Mouse (Mus musculus) thymus, postnatal 14 days (tissue): ENCODE measurements around the gene Nap1l1.
"Not testable (repeated sequence)": the region's sequence is repeated elsewhere in the genome, so short reads cannot be mapped to it uniquely, and the experiment has no call there.

ENCODE experiments used
- DNase-seq: peaks from one replicate; pipeline ENCODE4 v3.0.0; 2021

The Nap1l1 gene

DNA sequence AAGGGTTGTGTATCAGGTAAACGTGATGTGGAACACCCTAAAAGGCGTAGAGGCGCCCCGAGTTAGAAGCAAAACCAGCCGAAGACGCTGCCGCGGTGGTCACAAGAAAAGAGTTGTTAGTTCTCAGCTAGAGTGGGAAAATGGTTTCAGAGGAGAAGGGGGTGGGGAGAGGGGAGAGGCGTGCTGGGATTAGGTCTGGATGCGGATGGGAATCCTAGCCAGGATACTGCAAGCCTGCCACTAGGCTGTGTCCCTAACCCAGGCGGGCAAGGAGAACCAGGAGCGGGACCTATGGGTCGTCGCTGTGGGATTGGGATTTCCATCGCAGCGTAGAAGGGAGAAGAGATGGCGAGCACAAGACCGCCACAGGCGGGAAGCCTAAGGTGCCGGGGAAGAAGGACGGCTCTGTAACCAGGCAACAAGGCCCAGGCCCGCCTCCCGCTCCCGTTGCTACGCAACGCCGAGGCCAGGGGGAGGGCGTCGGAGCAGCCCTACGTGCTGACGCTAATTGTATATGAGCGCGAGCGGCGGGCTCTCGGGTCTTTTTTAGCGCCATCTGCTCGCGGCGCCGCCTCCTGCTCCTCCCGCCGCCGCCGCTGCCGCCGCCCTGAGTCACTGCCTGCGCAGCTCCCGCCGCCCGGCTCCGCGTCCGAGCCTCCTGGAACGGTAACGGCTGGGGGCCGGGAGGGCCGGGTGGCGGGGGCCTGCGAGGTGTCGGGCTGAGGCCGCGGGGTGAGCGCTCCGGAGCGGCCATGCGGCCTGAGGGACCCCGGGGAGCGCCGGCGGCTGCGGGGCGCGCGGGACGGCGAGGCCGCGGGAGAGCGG is at the start of gene Nap1l1:
TSS of gene Nap1l1 (plus strand) at position 538 of the 825 bp plus-strand sequence.
- DNase-seq: peak; percentile 99

DNA sequence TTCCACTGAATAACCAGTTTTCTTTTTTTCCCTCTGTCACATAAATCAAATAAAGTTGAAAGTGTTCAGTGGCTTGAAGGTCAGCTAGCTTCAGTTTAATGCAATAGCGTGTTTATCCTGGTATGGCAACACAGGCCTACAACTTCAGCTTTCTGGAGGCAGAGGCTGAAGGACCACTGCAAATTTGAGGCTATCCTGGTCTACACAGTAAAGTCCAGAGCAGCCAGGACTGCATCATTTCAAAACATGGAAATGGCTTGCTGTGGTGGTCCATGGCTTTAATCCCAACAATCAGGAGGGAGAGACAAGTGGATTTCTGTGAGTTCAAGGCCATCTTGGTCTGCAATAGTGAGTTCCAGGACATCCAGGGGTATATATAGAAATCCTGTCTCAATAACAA is 46.5 kb upstream of the Nap1l1 start:
- no peak for DNase-seq

DNA sequence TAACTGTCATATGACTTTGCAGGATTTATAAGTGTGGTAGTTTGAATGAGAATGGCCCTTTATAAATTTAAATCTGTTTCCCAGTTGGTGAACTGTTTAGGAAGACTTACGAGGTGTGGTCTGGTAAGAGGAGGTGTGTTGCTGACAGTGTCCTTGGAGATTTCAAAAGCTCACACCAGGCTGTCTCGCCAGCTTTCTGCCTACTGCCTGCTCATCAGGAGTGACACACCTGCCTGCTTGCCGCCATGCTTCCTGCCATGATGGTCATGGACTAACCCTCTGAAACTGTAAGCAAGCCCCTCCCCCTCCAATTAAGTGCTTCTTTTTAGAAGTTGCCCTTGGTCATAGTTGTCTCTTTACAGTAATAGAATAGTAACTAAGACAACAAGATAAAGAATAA is 39.5 kb upstream of the Nap1l1 start:
- DNase-seq: no peak

DNA sequence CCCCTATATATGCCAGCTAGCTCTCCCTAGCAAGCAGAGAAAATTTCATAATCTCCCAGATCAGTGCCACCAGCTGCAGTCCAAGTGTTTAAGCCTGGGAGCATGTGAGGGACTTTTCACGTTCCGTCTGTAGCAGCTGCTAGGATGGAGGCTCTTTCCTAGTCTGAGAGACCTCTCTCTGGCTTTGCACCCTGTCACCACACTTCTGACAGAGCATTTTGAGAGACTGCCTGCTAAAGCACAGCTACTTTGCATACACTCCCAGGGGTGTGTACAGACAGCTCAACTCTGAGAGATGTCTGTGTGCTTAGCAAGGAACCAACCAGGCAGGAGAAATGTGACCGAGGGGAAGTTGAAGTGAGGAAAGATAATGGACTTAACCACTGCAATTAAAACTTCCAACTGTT is 32.0 kb upstream of the Nap1l1 start:
- no peak for DNase-seq

DNA sequence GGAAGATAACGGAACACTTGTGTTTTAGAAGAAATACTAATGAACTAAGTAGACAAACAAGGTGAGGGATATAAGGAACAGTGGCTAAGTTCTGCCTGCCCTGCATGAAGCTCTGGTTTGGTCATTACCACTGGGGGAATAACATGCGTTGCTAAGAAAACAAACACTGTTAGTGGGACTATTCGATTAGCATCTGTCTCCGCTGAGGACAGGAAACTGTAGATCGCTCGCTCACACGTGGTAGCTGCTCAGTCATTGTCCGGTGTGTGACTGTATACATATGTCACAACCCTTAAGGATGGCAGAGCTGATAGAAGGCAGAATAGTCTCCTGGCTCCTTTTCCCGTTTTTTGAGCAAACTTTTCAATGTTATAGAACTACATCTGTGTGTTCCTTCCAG is 28.8 kb upstream of the Nap1l1 start:
- no peak for DNase-seq

DNA sequence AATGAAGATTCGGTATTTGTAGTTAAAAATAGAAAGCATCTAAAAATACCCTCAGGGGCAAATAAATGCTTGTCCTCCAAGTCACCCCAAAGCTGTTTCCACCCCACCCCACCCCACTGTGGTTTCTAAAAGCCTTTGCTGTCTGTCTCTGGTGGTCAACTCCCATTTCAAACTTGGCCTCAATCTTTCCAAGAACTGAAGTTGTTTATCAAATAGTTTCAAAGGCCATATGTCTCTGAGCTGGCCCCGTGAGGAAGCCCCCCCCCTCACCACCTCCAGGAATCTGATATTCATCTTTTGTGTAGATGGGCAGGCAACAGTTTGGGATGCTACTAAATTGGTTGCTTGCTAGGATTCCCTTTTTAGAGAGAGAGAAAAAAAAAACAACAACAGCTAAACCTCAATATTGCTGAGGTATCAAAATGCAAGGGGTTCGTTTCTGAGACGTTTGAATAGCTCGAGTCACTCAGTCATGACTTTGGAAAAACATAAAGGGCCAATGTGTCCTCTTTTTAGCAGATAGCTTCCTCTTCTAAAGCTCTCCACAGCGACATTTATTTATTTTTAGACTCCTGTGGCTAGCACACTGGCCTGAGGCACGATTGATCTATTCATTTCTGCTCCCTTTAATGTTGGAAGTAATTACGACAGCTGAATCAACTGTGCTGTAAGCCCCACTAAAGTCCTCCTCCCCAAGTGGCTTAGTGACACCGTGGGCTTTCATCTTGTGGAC is 26.9 kb upstream of the Nap1l1 start:
- DNase-seq: no peak

DNA sequence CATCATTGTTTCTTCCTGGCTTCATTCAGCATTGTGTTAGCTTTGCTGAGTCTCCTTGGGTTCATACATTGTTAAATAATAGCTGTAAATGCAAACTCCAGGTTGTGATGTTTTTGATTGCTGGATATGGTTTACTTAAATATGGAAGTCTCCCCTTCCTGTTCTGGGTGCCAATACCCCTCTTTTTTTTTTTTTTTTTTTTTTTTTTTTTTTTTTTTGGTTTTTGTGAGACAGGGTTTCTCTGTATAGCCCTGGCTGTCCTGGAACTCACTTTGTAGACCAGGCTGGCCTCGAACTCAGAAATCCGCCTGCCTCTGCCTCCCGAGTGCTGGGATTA is 26.4 kb upstream of the Nap1l1 start:
- not testable (repeated sequence) for DNase-seq

DNA sequence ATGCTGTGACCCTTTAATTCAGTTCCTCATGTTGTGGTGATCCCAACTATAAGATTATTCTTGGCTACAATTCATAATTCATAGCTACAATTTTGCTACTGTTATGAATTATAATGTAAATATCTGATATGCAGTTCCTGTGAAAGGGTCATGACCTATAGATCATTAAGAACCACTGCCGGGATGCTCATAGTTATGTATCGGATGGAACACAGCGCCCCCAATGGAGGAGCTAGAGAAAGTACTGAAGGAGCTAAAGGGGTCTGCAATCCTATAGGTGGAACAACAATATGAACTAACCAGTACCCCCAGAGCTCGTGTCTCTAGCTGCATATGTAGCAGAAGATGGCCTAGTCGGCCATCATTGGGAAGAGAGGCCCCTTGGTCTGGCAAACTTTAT is 23.4 kb upstream of the Nap1l1 start:
- peak; percentile 25 for DNase-seq

DNA sequence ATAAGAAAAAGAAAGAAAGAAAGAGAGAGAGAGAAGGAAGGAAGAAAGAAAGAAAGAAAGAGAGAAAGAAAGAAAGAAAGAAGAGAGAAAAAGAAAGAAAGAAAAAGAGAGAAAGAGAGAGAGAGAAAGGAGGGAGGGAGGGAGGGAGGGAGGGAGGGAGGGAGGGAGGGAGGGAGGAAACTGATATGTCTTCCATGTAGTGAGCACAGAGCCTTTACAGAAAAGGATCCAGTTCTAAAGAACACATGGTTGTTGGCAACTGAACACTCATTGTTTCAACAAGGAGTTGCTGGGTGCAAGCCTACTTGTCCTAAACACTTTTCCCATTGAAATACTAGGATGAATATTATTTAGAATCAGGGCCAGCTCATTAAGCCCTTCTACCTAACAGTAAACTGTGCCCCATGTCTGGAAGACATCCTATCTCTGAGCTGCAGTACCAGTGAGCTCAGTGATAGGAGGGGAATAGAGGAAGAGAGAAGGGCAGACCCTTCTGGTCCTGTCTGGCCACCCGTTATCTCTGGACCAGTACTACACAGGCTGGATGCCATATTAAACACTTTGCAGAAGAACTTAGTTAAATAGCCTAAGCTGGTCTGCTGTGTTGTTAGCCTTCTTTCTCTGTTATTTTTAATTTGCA is 21.2 kb upstream of the Nap1l1 start:
- no peak for DNase-seq

DNA sequence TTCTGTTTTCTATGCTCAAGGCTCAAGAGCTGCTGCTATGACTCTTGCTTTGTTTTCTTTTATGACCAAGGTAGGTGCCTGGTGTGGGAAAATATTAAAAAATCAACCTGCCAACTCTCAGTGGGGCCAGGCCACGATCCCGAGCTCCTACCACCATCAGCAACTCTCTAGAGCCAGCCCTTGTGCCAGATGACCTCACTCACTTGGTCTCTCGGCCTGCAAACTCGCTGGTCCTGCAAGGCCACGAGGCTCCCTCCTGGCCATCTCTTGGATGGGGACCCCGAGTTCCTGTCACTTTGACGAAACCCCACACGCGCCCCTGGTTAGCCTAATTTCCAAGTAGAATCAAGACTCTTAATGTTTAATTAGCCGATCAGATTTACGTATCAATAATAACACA is 20.6 kb upstream of the Nap1l1 start:
- DNase-seq: no peak

DNA sequence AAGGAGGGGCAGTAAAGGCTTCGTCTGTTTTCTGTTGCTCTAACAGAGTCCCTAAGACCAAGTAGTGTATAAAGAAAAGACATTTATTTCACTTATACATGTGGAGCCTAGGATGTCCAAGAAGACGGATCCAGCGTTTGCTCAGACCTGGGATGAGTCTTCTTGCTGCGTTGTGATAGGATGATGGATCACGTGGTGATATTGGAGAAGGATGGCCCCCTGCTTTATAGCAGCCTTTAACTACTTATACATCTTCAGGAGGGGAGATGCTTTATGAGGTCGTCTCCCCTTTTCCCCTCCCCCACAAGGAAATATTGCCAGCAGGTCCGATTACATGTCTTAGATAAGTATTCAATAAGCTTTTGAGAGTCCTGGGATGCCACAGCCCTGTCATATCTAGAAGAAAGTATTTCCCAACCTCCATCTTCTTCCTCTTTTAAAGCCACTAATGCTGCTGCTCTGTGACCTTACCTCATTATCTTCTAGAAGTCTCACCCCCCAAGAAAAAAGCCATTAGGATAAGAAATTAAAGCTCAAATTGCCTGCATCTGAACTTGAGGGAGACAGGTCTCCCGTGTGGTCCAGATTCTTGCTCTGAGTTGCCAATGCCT is 18.2 kb upstream of the Nap1l1 start:
- DNase-seq: no peak

DNA sequence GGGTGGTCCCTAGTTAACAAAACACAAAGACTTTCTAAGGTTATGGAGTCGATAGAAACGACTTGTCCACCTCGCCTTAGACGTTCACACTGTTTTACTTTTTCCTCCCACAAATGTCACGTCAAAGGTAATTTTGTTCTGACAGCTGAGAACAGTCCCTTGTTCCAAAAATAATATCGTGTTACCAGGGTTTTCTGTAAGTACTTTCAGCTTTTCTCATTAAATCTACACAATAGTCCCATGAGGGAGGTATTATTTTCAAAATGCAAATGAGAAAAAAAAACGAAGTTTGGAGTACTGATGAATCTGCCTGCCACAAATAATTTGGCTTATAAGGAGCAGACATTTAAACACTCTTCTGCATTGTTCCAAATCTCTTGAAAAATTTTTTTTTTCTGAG is 14.9 kb upstream of the Nap1l1 start:
- DNase-seq: no peak

DNA sequence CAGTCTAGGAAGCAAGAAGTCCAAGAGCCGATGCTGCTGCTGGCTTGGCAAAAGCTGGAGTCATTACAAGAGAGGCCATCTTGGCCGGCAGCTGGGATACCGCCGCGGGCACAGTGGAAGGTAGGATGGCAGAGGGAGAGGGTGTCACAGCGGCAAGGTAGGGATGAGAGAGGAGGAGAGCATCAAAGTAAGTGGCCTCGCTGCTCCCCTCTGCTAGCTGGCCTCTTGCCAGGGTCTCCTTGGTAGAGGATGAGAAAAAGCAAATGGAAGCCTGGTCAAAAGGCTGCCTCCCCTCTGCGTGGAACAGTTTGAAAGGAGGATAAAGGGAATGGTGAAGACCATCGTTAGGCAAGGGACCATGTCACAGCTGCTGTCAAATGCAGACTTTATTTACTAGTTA is 14.0 kb upstream of the Nap1l1 start:
- DNase-seq: no peak

DNA sequence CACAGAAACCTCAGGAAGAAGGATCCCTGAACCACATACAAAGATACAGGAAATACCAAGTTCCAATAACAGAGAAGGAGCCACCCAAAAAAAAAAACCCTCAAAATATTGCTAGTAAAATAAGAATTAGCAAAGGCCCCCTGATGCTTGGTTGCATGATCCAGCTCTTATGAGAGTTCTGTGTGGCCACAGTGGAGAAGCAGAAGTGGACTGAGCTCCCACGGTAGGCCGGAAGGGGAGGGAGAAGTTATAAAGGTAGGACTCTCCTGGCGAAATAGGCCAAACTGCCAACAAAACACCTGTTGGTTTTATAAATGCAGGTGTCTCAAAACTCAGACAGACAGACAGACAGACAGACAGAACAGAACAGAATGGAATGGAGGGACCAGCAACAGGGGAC is 13.1 kb upstream of the Nap1l1 start:
- no peak for DNase-seq

DNA sequence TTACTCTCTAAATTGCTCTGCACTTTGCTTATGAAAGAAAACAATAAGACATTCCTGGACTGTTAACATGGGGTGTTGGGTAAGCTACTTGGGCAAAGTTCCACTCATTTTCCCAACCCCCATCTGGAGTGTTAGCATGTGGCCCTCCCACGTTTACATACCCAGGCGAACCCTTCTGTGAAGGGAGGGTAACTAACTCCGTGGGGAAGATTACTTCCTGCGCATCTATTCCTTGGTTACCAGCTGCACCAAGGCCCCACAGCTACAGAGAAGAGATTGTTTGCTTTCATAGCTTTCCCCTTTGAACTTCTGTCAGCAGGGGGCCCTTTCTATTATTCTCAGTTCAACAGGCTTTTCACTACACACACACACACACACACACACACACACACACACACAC is 12.6 kb upstream of the Nap1l1 start:
- DNase-seq: peak; percentile 18

DNA sequence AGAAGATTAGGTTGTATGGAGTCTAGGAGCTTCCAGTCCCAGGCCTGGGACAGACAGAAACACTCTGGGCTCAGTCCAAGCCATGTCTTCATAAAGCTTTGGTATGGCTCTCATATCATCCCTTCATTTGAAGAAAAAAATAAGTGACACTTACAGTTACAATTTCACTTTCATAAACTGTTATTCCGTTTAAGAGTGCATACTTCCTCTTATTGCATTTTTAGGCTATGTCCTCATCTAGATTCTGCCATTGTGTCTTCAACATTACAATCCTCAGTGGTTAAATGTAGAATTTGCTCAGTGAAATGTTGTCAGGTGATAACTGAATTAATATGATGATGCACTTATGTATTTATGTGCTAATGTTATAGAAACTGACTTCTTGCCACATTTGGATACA is 8.2 kb upstream of the Nap1l1 start:
- DNase-seq: no peak

DNA sequence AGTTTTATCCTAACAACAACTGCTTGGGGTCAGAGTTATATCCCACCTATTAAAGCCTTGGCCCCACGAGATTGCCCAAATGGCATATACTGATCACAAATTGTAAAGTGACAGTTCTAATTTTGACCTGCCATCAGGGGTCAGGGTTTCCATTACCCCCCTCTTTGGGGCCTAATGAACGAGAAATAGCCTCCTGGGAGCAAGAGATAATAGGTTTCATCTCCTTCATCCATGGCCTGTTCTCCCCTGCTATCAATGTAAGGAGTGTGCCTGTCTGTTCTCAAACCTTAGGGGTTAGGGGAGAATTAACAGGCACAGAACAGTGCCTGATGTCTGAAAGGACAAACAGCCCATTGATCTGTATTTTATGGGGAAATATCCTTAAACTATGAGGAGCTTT is 7.6 kb upstream of the Nap1l1 start:
- no peak for DNase-seq

DNA sequence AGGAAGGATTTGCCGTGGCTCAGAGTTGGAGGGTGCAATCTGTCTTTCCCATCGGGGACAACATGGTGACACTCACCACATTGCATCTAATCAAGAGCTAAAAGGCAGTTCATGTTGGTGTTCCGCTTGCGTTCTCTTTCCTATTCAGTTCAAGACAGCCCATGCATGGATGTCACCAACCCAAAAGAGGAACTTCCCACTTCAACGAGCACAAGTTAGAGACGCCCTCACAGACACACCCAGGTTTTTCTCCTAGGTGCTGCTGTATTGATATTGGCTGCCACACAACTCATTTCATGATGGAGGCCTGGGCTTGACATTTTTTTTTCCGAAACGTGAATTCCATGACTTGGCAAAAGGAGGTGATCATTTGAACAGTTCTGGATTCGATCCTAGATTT is 1.9 kb upstream of the Nap1l1 start:
- DNase-seq: no peak

DNA sequence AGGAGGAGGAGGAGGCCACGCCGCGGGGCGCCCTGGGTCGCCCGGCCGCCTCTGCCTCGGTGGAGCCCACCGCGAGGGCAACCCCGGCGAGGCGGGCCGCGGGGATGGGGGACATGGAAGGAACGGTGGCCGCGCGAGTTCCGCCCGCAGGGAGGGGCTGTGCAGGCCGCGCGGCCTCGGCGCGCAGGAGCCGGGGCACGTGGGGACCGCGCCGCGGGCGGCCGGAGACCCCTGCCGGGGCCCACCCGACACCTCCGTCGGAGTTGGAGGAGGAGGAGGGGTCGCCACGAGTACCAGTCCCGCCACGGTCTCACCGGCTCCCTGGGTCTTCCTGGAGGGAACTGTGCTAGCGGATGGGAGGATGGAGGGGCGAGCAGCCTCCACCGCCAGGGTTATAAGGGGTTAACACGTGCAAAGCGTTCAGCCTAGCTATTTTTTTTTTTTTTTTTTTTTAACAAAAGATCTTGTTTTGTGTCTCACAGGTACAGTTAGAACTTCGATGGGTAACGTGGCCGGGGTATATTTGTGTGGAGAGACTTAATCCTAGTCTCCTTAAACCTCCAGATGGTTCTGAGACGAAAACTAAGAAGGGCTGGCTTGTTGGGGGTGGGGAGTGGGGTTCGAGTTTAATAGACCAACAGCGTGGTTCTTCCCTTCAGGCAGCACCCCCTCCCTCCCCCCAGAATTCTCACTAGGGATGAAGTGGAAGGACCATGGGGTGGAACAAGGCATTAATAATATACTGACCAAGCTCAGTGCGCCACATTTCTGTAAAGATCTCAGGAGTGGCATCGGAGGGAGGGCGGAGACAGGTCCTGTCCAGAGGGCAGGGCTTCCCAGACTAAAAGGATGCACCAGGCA is 718 bp downstream of the Nap1l1 start:
- DNase-seq: peak; percentile 67

DNA sequence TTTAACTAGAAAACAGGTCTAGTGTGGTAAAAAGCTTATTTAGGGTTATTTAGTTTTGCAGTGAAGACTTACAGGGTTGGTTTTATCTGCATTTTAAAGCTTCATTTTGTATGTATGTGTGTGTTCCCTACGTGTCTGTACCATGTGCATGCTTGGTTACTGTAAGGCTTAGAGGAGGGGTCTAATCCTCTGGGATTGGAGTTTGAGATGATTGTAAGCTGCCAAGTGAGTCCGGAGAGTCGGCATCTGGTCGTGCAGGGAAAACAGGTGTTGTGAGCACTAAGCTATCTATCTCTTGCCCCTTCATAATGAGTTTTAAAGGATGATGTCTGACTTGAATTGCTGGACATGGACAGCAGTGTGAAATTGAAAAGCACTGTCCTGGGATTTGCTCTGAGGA is 3.3 kb downstream of the Nap1l1 start:
- no peak for DNase-seq

DNA sequence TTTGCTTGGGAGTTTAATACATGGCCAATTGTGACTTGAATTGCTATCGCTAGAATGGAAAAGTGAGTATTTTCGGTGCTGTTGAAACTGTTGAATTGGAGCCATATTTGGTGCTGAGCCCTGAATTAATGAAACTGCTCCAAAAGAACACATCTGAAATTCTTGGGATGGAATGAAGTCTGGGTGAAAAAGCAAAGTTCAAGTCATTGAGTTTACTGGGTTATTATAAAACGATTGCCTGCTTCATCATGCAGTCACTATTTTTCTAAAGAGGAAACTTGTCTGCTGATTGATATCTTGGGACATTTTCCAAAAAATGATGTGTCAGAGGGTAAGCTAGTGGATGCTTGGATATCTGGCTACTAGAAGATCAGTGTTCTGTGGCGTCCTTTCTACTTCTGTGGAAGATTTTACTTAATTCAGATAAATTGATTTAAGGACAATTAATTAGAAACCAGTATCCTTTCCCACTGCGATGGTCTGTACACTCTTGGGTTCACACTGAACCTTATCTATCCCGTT is 4.0 kb downstream of the Nap1l1 start:
- no peak for DNase-seq

DNA sequence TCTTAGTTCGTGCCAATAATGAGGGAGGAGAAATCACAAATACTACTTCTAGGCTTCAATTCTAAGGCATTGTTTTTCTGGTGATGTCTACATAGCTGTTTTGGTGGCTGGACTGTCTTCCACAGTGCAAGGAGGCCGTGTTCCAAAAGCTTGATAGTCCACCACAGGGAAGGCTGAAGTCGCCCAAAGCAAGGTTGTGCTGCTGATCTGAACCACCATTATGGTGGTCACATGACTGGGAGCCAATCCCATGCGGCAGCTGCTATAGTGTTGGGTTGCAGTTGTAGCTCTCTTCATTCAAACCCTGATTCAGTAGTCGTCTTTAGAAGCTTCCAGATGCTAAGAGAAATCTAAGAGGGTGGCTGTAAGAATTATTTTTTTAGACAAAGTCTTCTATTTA is 6.6 kb downstream of the Nap1l1 start:
- DNase-seq: no peak

DNA sequence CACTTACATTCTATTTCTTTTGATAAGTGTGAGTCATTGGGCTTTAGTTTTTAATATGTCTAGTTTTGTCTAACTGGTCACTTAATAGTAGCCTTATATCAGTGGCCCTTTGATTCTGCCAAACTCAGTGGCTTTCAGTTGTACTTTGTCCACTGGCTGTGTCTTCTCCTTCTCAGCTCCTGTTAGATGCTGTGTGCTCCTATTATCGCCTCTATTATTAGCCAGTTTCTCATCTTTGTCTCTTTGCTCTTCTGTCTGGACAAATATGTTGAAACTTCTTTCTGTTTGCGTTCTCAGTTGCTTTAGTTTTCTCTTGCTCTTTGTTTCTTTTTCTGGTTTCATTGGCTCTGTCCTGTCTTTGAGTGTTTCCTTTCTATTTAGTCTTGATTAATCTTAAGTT is 9.6 kb downstream of the Nap1l1 start:
- DNase-seq: no peak
